Mouse (Mus musculus) lung, postnatal 0 days (tissue): ENCODE results near the gene Tctex1d4.

Source experiments
- CTCF ChIP-seq: IDR thresholded peaks from 2 replicates; pipeline ENCODE4 v1.5.1; 2016; ENCODE audit warnings: antibody characterized with exemption, mild to moderate bottlenecking
- EP300 ChIP-seq: IDR thresholded peaks from 2 replicates; pipeline ENCODE4 v1.6.1; 2016; ENCODE audit warnings: antibody characterized with exemption, mild to moderate bottlenecking, control low read depth

GRCm38 (mm10) chr4:117126675-117127290 lies at the start of gene Tctex1d4:
- TF ChIP-seq CTCF (no peak), EP300 (no peak)
